Mouse (Mus musculus) left cerebral cortex, postnatal 25 days (tissue): Measurements from ENCODE around the gene Prrg3. TPM values are rescaled to one million over a fixed set of nuclear protein-coding genes. Genes with fewer than 3 reads are reported as not detected.

ENCODE experiments used
- total RNA-seq, 2 experiments: library from RNA; stranded (reverse); gene quantifications; 2 replicates each; pipeline ENCODE4 v1.2.3; 2021

The Prrg3 gene
- total RNA-seq, 2 experiments from 2014 or later = 38.7 to 41.2 TPM

Other genes with a start within 250 kb of the Prrg3 start
- 10 to 100 TPM; 29.8 to 34.9 TPM for gene Vma21, start 146.7 kb upstream of the Prrg3 start, total RNA-seq
- under 1 TPM; 0.60 to 0.99 TPM for gene Gm1141, start 41.6 kb upstream of the Prrg3 start, total RNA-seq
- not detected for gene Fate1, start 10.4 kb downstream of the Prrg3 start, total RNA-seq
- gene Cnga2, start 29.2 kb downstream of the Prrg3 start, total RNA-seq = 1 to 10 TPM in 1 of 2 experiments, not detected in 1; 1.1 TPM